Mouse (Mus musculus) lung, embryonic 14.5 days (tissue): Measurements from ENCODE around the gene Ncdn. TPM values are rescaled to one million over a fixed set of nuclear protein-coding genes. Genes with fewer than 3 reads are reported as not detected.
A peak's percentile ranks its signal among the peaks of the same experiment; 100 is the strongest.

ENCODE experiments used
- ATAC-seq: fragments of 200-750 bp; cut with Nextera tagmentation; 2 replicates; pipeline ENCODE4 v1.8.0; 2017; ENCODE audit warnings: mild to moderate bottlenecking, moderate TSS enrichment, moderate library complexity; ENCODE audit not compliant: insufficient read depth
- DNase-seq: peaks from one replicate; pipeline ENCODE4 v3.0.0-alpha.2; 2015
- H3K27ac ChIP-seq: fragments of 300-500 bp; sonication (generic); 2 replicates; pipeline ENCODE4 v1.5.1; 2014; ENCODE audit warnings: low read depth, mild to moderate bottlenecking, moderate library complexity
- H3K27me3 ChIP-seq: fragments of 300-500 bp; sonication (generic); 2 replicates; pipeline ENCODE4 v1.6.1; 2014; ENCODE audit warnings: low read length, control low read depth; ENCODE audit not compliant: insufficient read depth
- H3K36me3 ChIP-seq: fragments of 300-500 bp; sonication (generic); 2 replicates; pipeline ENCODE4 v1.6.1; 2014; ENCODE audit warnings: control low read depth; ENCODE audit not compliant: insufficient read depth
- H3K4me1 ChIP-seq: fragments of 300-500 bp; sonication (generic); 2 replicates; pipeline ENCODE4 v1.6.1; 2014; ENCODE audit warnings: antibody characterized with exemption, control low read depth; ENCODE audit not compliant: insufficient read depth
- H3K4me2 ChIP-seq: fragments of 300-500 bp; sonication (generic); 2 replicates; pipeline ENCODE4 v1.6.1; 2014; ENCODE audit warnings: mild to moderate bottlenecking
- H3K4me3 ChIP-seq: fragments of 300-500 bp; sonication (generic); 2 replicates; pipeline ENCODE4 v1.5.1; 2014; ENCODE audit warnings: low read depth, low read length
- H3K9ac ChIP-seq: fragments of 300-500 bp; sonication (generic); 2 replicates; pipeline ENCODE4 v1.6.1; 2014
- H3K9me3 ChIP-seq: fragments of 300-500 bp; sonication (generic); 2 replicates; pipeline ENCODE4 v1.6.1; 2016; ENCODE audit warnings: low read depth, low read length, control low read depth
- CTCF ChIP-seq: IDR thresholded peaks from 2 replicates; pipeline ENCODE4 v1.5.1; 2016; ENCODE audit warnings: antibody characterized with exemption, low read depth
- WGBS: fragments of 180-500 bp; shearing (Covaris S2); extraction: QIAGEN DNeasy Blood & Tissue Kit; methylation state at CpG from one replicate; pipeline ENCODE4 v1.1.7; 2014; 5-methylcytosine and 5-hydroxymethylcytosine counted together
- polyA plus RNA-seq: library from polyadenylated mRNA; unstranded; fragments of >200 nt; fragmentation: Nextera tagmentation; extraction: Ambion mirVana; gene quantifications from 2 replicates; pipeline ENCODE4 v1.2.1, GENCODE M21; 2014

Ncdn gene
- polyA plus RNA-seq, 1 experiment from 2014 or later = 30.4 TPM

- Histone ChIP-seq H3K36me3 (no peaks in the 10 kb centered on the region), H3K9me3 (no peaks in the 10 kb centered on the region), H3K4me3 (peak overlapping the region; percentile 33), H3K27ac (no peak overlapping the region), H3K27me3 (peaks cover 84% of the 10 kb centered on the region), H3K4me1 (peaks cover 2% of the 10 kb centered on the region; the same call in 1 of the 2 replicates), H3K9ac (no peak overlapping the region; the same call in 1 of the 2 replicates), H3K4me2 (peak overlapping the region; percentile 56)
- ATAC-seq (peak; percentile 33; the same call in 1 of the 2 replicates), DNase-seq (no peak)
- TF ChIP-seq CTCF = no peak
- WGBS = 2% methylated on average over 62 of the region's 62 CpGs
Observed at GRCm38 (mm10) chr4:126735382-126736000, 17.7 kb downstream of the Ncdn start.

- Histone ChIP-seq H3K4me2 (peak overlapping the region; percentile 56), H3K27ac (no peak overlapping the region), H3K27me3 (peaks cover 90% of the 10 kb centered on the region), H3K4me3 (peak overlapping the region; percentile 33), H3K36me3 (no peaks in the 10 kb centered on the region), H3K9me3 (no peaks in the 10 kb centered on the region), H3K4me1 (peaks cover 2% of the 10 kb centered on the region; the same call in 1 of the 2 replicates), H3K9ac (no peak overlapping the region; the same call in 1 of the 2 replicates)
- ATAC-seq (no peak), DNase-seq (no peak)
- 3% methylated on average over 49 of the region's 51 CpGs for WGBS
- no peak for TF ChIP-seq CTCF
Observed at GRCm38 (mm10) chr4:126734700-126735381, 18.4 kb downstream of the Ncdn start.

- Histone ChIP-seq H3K27me3 (peaks cover 91% of the 10 kb centered on the region), H3K27ac (no peak overlapping the region), H3K4me1 (peaks cover 2% of the 10 kb centered on the region; the same call in 1 of the 2 replicates), H3K36me3 (no peaks in the 10 kb centered on the region), H3K9ac (no peak overlapping the region), H3K4me2 (no peak overlapping the region), H3K9me3 (no peaks in the 10 kb centered on the region), H3K4me3 (no peak overlapping the region)
- ATAC-seq (no peak), DNase-seq (no peak)
- 4% methylated on average over 16 of the region's 16 CpGs for WGBS
- no peak for TF ChIP-seq CTCF
Observed at GRCm38 (mm10) chr4:126734001-126734603, 19.1 kb downstream of the Ncdn start.

- ATAC-seq (no peak), DNase-seq (no peak)
- no peak overlapping the region for H3K27ac ChIP-seq
- no peak overlapping the region for H3K9ac ChIP-seq
- H3K4me2 ChIP-seq = 0 out of 2 replicates have a peak overlapping the region, but pooled peaks have one; percentile 8
- WGBS = 7% methylated on average over 26 of the region's 26 CpGs
- H3K36me3 ChIP-seq = no peaks in the 10 kb centered on the region
- H3K9me3 ChIP-seq = no peaks in the 10 kb centered on the region
- peaks cover 80% of the 10 kb centered on the region for H3K27me3 ChIP-seq
- H3K4me1 ChIP-seq = peaks cover 2% of the 10 kb centered on the region; the same call in 1 of the 2 replicates
- no peak for TF ChIP-seq CTCF
- H3K4me3 ChIP-seq = peak overlapping the region; percentile 12; the same call in 1 of the 2 replicates
Observed at GRCm38 (mm10) chr4:126732531-126733380, 20.5 kb downstream of the Ncdn start.

GRCm38 (mm10) chr4:126732111-126732510 lies 21.1 kb downstream of the Ncdn start:
- H3K36me3 ChIP-seq = no peaks in the 10 kb centered on the region
- DNase-seq = no peak
- 3% methylated on average over 18 of the region's 18 CpGs for WGBS
- H3K9ac ChIP-seq = no peak overlapping the region
- no peak overlapping the region for H3K27ac ChIP-seq
- TF ChIP-seq CTCF = no peak
- H3K4me2 ChIP-seq = 0 out of 2 replicates have a peak overlapping the region, but pooled peaks have one; percentile 8
- H3K4me1 ChIP-seq = peaks cover 2% of the 10 kb centered on the region; the same call in 1 of the 2 replicates
- ATAC-seq = no peak
- peak overlapping the region; percentile 12; the same call in 1 of the 2 replicates for H3K4me3 ChIP-seq
- peaks cover 78% of the 10 kb centered on the region for H3K27me3 ChIP-seq
- H3K9me3 ChIP-seq = no peaks in the 10 kb centered on the region

- no peak for TF ChIP-seq CTCF
- Histone ChIP-seq H3K9ac (no peak overlapping the region), H3K36me3 (peaks cover 72% of the 10 kb centered on the region), H3K27ac (no peak overlapping the region), H3K4me2 (no peak overlapping the region), H3K9me3 (no peaks in the 10 kb centered on the region), H3K4me1 (no peaks in the 10 kb centered on the region), H3K4me3 (no peak overlapping the region), H3K27me3 (no peaks in the 10 kb centered on the region)
- WGBS = 80% methylated on average over 5 of the region's 5 CpGs
- DNase-seq = no peak
- no peak for ATAC-seq
Observed at GRCm38 (mm10) chr4:126707439-126707826, 45.8 kb downstream of the Ncdn start.
